Mouse (Mus musculus) liver, embryonic 14.5 days (tissue): ENCODE data around the gene Ptprcap. TPM values are rescaled to one million over a fixed set of nuclear protein-coding genes. Genes with fewer than 3 reads are reported as not detected.
"Not testable (repeated sequence)": the region's sequence is repeated elsewhere in the genome, so short reads cannot be mapped to it uniquely, and the experiment has no call there.

Source experiments
- ATAC-seq: fragments of 200-750 bp; cut with Nextera tagmentation; 2 replicates; pipeline ENCODE4 v1.8.0; 2017; ENCODE audit warnings: moderate number of reproducible peaks, mild to moderate bottlenecking, moderate library complexity; ENCODE audit not compliant: insufficient read depth
- DNase-seq, 3 experiments: peaks; one replicate each; pipeline ENCODE4 v3.0.0-alpha.2; 2012 to 2013; ENCODE audit warnings: low read depth in 3 of 3, low spot score in 3 of 3
- H3K27ac ChIP-seq: fragments of 300-500 bp; sonication (generic); 2 replicates; pipeline ENCODE4 v1.5.1; 2014; ENCODE audit warnings: moderate library complexity, mild to moderate bottlenecking, control low read depth, inconsistent platforms
- H3K27me3 ChIP-seq: fragments of 300-500 bp; sonication (generic); 2 replicates; pipeline ENCODE4 v1.6.1; 2014; ENCODE audit warnings: mild to moderate bottlenecking, low read length, moderate library complexity; ENCODE audit not compliant: control insufficient read depth, insufficient read depth
- H3K36me3 ChIP-seq: fragments of 300-500 bp; sonication (generic); replicated peaks from 2 replicates; pipeline ENCODE4 v1.6.1; 2014; ENCODE audit warnings: low read depth; ENCODE audit not compliant: control insufficient read depth, insufficient read depth
- H3K4me1 ChIP-seq, 2 experiments: fragments of 200-500 bp in 1 of 2; fragments of 300-500 bp in 1 of 2; sonication (generic) in 1 of 2; replicated peaks; 2 replicates each; pipeline ENCODE4 v1.6.1; 2012 to 2014; ENCODE audit warnings: antibody characterized with exemption in 1 of 2, inconsistent platforms in 1 of 2, low read length in 1 of 2; ENCODE audit not compliant: control insufficient read depth in 2 of 2, insufficient read depth in 2 of 2
- H3K4me2 ChIP-seq: fragments of 300-500 bp; sonication (generic); 2 replicates; pipeline ENCODE4 v1.6.1; 2014; ENCODE audit warnings: low read depth, mild to moderate bottlenecking, control low read depth, moderate library complexity
- H3K4me3 ChIP-seq, 2 experiments: fragments of 200-500 bp in 1 of 2; fragments of 300-500 bp in 1 of 2; sonication (generic) in 1 of 2; 2 replicates each; pipeline ENCODE4 v1.5.1; 2012 to 2014; ENCODE audit warnings: low read depth in 2 of 2, low read length in 2 of 2, mild to moderate bottlenecking in 2 of 2, control low read depth in 1 of 2, inconsistent platforms in 1 of 2, moderate library complexity in 1 of 2; ENCODE audit not compliant: insufficient read depth in 1 of 2
- H3K9ac ChIP-seq: fragments of 300-500 bp; sonication (generic); replicated peaks from 2 replicates; pipeline ENCODE4 v1.6.1; 2014; ENCODE audit warnings: mild to moderate bottlenecking, control low read depth, moderate library complexity
- H3K9me3 ChIP-seq: fragments of 300-500 bp; sonication (generic); 2 replicates; pipeline ENCODE4 v1.6.1; 2016; ENCODE audit warnings: low read length, mixed read lengths; ENCODE audit not compliant: control insufficient read depth
- CTCF ChIP-seq: IDR thresholded peaks from 2 replicates; pipeline ENCODE4 v1.5.1; 2016; ENCODE audit warnings: antibody characterized with exemption, low read depth, control low read depth
- EP300 ChIP-seq: IDR thresholded peaks from 2 replicates; pipeline ENCODE4 v1.6.1; 2016; ENCODE audit warnings: antibody characterized with exemption, low read depth
- WGBS: fragments of 180-500 bp; shearing (Covaris S2); extraction: QIAGEN DNeasy Blood & Tissue Kit; methylation state at CpG from one replicate; pipeline ENCODE4 v1.1.7; 2014; ENCODE audit not compliant: insufficient replicate concordance; 5-methylcytosine and 5-hydroxymethylcytosine counted together
- polyA plus RNA-seq, 2 experiments: library from polyadenylated mRNA; depleted of rRNA in 1 of 2; stranded (reverse) in 1 of 2; unstranded in 1 of 2; fragments of >200 nt; fragmentation: Nextera tagmentation in 1 of 2; extraction: Ambion mirVana in 1 of 2; gene quantifications; 2 replicates each; pipeline versions ENCODE4 v1.2.1 to v1.2.3; 2012 to 2014

The Ptprcap gene
- polyA plus RNA-seq, 2 experiments: 12.5 to 14.4 TPM

GRCm38 (mm10) chr19:4120496-4120895 is 32.9 kb upstream of the Ptprcap start:
- Histone ChIP-seq H3K27ac (no peak overlapping the region), H3K4me1 (peaks cover 36 to 43% of the 10 kb centered on the region in 2 experiments)

GRCm38 (mm10) chr19:4121097-4121805 is 32.2 kb upstream of the Ptprcap start:
- peak overlapping the region; percentile 64 for H3K27ac ChIP-seq
- H3K9me3 ChIP-seq: no peaks in the 10 kb centered on the region
- H3K4me3 ChIP-seq: peak overlapping the region; percentile 54 to 59
- H3K9ac ChIP-seq: peak overlapping the region; percentile 63
- peak; percentile 95 to 98 (median 97) for DNase-seq
- ATAC-seq: peak; percentile 59
- H3K27me3 ChIP-seq: no peaks in the 10 kb centered on the region
- peak overlapping the region; percentile 80 for H3K4me2 ChIP-seq
- H3K4me1 ChIP-seq: peaks cover 36 to 43% of the 10 kb centered on the region in 2 experiments
- H3K36me3 ChIP-seq: peaks cover 3% of the 10 kb centered on the region; the same call in 1 of the 2 replicates
- TF ChIP-seq CTCF: no peak
- no peak for TF ChIP-seq EP300
- 2% methylated on average over 38 of the region's 38 CpGs for WGBS

More at GRCm38 (mm10) chr19:4120496-4120895, 32.9 kb upstream of the Ptprcap start:
- TF ChIP-seq EP300 (no peak), CTCF (no peak)
- peak overlapping the region; percentile 80 for H3K4me2 ChIP-seq
- 94% methylated on average over 2 of the region's 2 CpGs for WGBS
- H3K4me3 ChIP-seq: 0 out of 4 replicates have a peak overlapping the region, but pooled peaks of 1 of the 2 experiments have one; percentile 59
- ATAC-seq (no peak), DNase-seq (no peak)
- peaks cover 7% of the 10 kb centered on the region; the same call in 1 of the 2 replicates for H3K36me3 ChIP-seq
- no peak overlapping the region for H3K9ac ChIP-seq
- no peaks in the 10 kb centered on the region for H3K9me3 ChIP-seq
- no peaks in the 10 kb centered on the region for H3K27me3 ChIP-seq

- H3K9me3 ChIP-seq, DNase-seq, ATAC-seq, H3K27me3 ChIP-seq, H3K9ac ChIP-seq, H3K36me3 ChIP-seq: not testable (repeated sequence)
- peak overlapping the region; percentile 58 for H3K27ac ChIP-seq
- H3K4me1 ChIP-seq: peaks cover 41 to 45% of the 10 kb centered on the region in 2 experiments
- WGBS: 34% methylated on average over 6 of the region's 6 CpGs
- peak overlapping the region in 1 of 2 experiments; percentile 59; a peak in 1 of 4 replicates for H3K4me3 ChIP-seq
- H3K4me2 ChIP-seq: peak overlapping the region; percentile 80
Measured at GRCm38 (mm10) chr19:4121896-4122295, 31.5 kb upstream of the Ptprcap start.

GRCm38 (mm10) chr19:4122411-4123370 is 30.7 kb upstream of the Ptprcap start:
- TF ChIP-seq EP300 (no peak), CTCF (peak; percentile 30; the same call in 1 of the 2 replicates)
- Histone ChIP-seq H3K36me3 (no peaks in the 10 kb centered on the region), H3K27ac (peak overlapping the region; percentile 73), H3K4me3 (no peak overlapping the region), H3K27me3 (no peaks in the 10 kb centered on the region), H3K9ac (peak overlapping the region; percentile 43; the same call in 1 of the 2 replicates), H3K9me3 (no peaks in the 10 kb centered on the region), H3K4me2 (peak overlapping the region; percentile 26), H3K4me1 (peaks cover 49 to 53% of the 10 kb centered on the region in 2 experiments)
- peak in 2 of 3 experiments; percentile 51 to 59 for DNase-seq
- no peak for ATAC-seq
- WGBS: 22% methylated on average over 7 of the region's 7 CpGs
